Mouse (Mus musculus) inflammation-experienced regulatory T-cells (primary cell): ENCODE measurements around the gene Scn2a. TPM values are rescaled to one million over a fixed set of nuclear protein-coding genes. Genes with fewer than 3 reads are reported as not detected.

Experiments
- polyA plus RNA-seq, 2 experiments: library from polyadenylated mRNA; unstranded; fragments of 100-300 nt; shearing (Covaris generic); gene quantifications; one replicate each; pipeline ENCODE4 v1.2.1; 2017

Scn2a gene
- under 1 TPM; 0.12 to 0.23 TPM for polyA plus RNA-seq

GRCm38 (mm10) chr2:65620556-65621166 is at the start of gene Scn2a:
TSS of gene Scn2a (plus strand) at chr2:65620771.

Other genes starting within 250 kb of the Scn2a start
- gene Scn3a, start 53.1 kb upstream of the Scn2a start, polyA plus RNA-seq: under 1 TPM; 0.05 to 0.64 TPM
- under 1 TPM; 0.08 to 0.84 TPM for gene Csrnp3, start 225.0 kb downstream of the Scn2a start, polyA plus RNA-seq